Mouse (Mus musculus): ENCODE measurements around the gene Srgap2. TPM values are rescaled to one million over a fixed set of nuclear protein-coding genes. Genes with fewer than 3 reads are reported as not detected.
A peak's percentile ranks its signal among the peaks of the same experiment; 100 is the strongest.

The Srgap2 gene
- polyA plus RNA-seq, 1 experiment = 83.8 TPM

- no peaks in the 10 kb centered on the region for H3K27me3 ChIP-seq (ENCODE audit: control insufficient read depth, insufficient read depth, low read length, poor library complexity, severe bottlenecking)
- no peaks in the 10 kb centered on the region for H3K36me3 ChIP-seq (ENCODE audit: control insufficient read depth, insufficient read depth, low read length, poor library complexity, severe bottlenecking)
- H3K27ac ChIP-seq (ENCODE audit: insufficient read depth, low read length) = no peak overlapping the region
- peaks cover 2% of the 10 kb centered on the region for H3K4me1 ChIP-seq (ENCODE audit: control insufficient read depth, insufficient read depth, low read length)
- TF ChIP-seq EP300 (IDR thresholded peaks at IDR 0.05; ENCODE audit: insufficient read depth, low read depth, low read length) (no peak), POLR2A (IDR thresholded peaks at IDR 0.05; ENCODE audit: insufficient read depth, low read length) (no peak), CTCF (IDR thresholded peaks at IDR 0.05; ENCODE audit: low read depth, low read length) (no peak)
- no peak overlapping the region for H3K4me3 ChIP-seq (ENCODE audit: low read depth, low read length)
- H3K9me3 ChIP-seq (replicated peaks; ENCODE audit: control insufficient read depth, insufficient read depth, low read length, poor library complexity, severe bottlenecking) = no peaks in the 10 kb centered on the region
- no peak overlapping the region for H3K9ac ChIP-seq (ENCODE audit: low read depth, poor library complexity, severe bottlenecking)
These were observed 250.3 kb downstream of the Srgap2 start for GRCm38 (mm10) chr1:131276831-131277230.

- H3K9me3 ChIP-seq (replicated peaks; ENCODE audit: control insufficient read depth, insufficient read depth, low read length, poor library complexity, severe bottlenecking) = no peaks in the 10 kb centered on the region
- H3K36me3 ChIP-seq (ENCODE audit: control insufficient read depth, insufficient read depth, low read length, poor library complexity, severe bottlenecking) = no peaks in the 10 kb centered on the region
- no peaks in the 10 kb centered on the region for H3K27me3 ChIP-seq (ENCODE audit: control insufficient read depth, insufficient read depth, low read length, poor library complexity, severe bottlenecking)
- H3K4me1 ChIP-seq (ENCODE audit: control insufficient read depth, insufficient read depth, low read length) = peaks cover 2% of the 10 kb centered on the region
- no peak overlapping the region for H3K9ac ChIP-seq (ENCODE audit: low read depth, poor library complexity, severe bottlenecking)
- H3K4me3 ChIP-seq (ENCODE audit: low read depth, low read length) = no peak overlapping the region
- no peak for TF ChIP-seq CTCF (IDR thresholded peaks at IDR 0.05; ENCODE audit: low read depth, low read length)
- no peak for TF ChIP-seq EP300 (IDR thresholded peaks at IDR 0.05; ENCODE audit: insufficient read depth, low read depth, low read length)
- no peak for TF ChIP-seq POLR2A (IDR thresholded peaks at IDR 0.05; ENCODE audit: insufficient read depth, low read length)
- H3K27ac ChIP-seq (ENCODE audit: insufficient read depth, low read length) = no peak overlapping the region
These were observed 251.6 kb downstream of the Srgap2 start for GRCm38 (mm10) chr1:131275577-131275976.

GRCm38 (mm10) chr1:131274725-131275539 lies 252.2 kb downstream of the Srgap2 start:
- no peaks in the 10 kb centered on the region for H3K27me3 ChIP-seq (ENCODE audit: control insufficient read depth, insufficient read depth, low read length, poor library complexity, severe bottlenecking)
- H3K4me3 ChIP-seq (ENCODE audit: low read depth, low read length) = no peak overlapping the region
- no peak overlapping the region for H3K9ac ChIP-seq (ENCODE audit: low read depth, poor library complexity, severe bottlenecking)
- no peak for TF ChIP-seq POLR2A (IDR thresholded peaks at IDR 0.05; ENCODE audit: insufficient read depth, low read length)
- no peak for TF ChIP-seq EP300 (IDR thresholded peaks at IDR 0.05; ENCODE audit: insufficient read depth, low read depth, low read length)
- TF ChIP-seq CTCF (IDR thresholded peaks at IDR 0.05; ENCODE audit: low read depth, low read length) = peak; percentile 39
- no peaks in the 10 kb centered on the region for H3K9me3 ChIP-seq (replicated peaks; ENCODE audit: control insufficient read depth, insufficient read depth, low read length, poor library complexity, severe bottlenecking)
- peaks cover 2% of the 10 kb centered on the region for H3K4me1 ChIP-seq (ENCODE audit: control insufficient read depth, insufficient read depth, low read length)
- no peaks in the 10 kb centered on the region for H3K36me3 ChIP-seq (ENCODE audit: control insufficient read depth, insufficient read depth, low read length, poor library complexity, severe bottlenecking)
- H3K27ac ChIP-seq (ENCODE audit: insufficient read depth, low read length) = no peak overlapping the region

DNA sequence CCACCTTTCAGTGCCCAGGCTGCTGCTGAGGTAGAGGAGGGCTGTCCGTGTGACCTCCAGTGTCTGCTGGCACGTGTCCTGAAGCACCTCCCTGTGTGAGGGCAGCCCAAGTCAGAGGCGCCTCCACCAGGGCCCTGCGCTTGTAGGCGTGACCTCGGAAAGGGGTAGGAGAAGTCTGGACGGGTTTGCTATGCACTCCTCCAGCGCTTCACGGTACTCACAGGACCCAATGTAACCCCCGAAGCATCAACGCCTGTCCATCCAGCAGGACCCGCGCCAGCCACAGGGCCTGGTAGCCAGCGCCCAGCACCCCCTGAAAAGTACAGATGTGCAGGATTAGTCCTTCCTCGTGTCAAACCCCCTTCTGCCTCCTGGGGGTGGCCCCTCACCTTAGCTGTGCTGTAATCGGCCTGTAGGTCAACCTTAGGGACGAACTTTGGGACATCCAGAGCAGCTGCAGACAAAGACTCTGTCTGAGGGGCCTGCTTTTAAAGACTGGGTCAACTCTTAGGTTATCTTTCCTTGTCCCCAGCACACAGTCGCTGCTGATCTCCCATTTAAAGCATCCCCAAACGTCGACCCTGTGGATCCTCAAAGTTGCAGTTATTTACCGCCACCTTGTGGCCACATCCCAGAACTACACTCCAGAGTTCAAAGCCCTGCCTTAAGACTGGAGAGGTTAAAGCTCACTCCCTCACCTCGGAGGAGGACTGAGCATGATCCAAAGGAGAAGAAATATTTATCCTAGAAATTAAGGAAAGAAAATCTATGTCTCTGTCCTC lies 257.2 kb downstream of the Srgap2 start:
- no peak overlapping the region for H3K27ac ChIP-seq (ENCODE audit: insufficient read depth, low read length)
- TF ChIP-seq POLR2A (IDR thresholded peaks at IDR 0.05; ENCODE audit: insufficient read depth, low read length) = no peak
- peak; percentile 69 for TF ChIP-seq CTCF (IDR thresholded peaks at IDR 0.05; ENCODE audit: low read depth, low read length)
- H3K9me3 ChIP-seq (replicated peaks; ENCODE audit: control insufficient read depth, insufficient read depth, low read length, poor library complexity, severe bottlenecking) = no peaks in the 10 kb centered on the region
- H3K4me1 ChIP-seq (ENCODE audit: control insufficient read depth, insufficient read depth, low read length) = peaks cover 1% of the 10 kb centered on the region
- no peak overlapping the region for H3K9ac ChIP-seq (ENCODE audit: low read depth, poor library complexity, severe bottlenecking)
- H3K4me3 ChIP-seq (ENCODE audit: low read depth, low read length) = peak overlapping the region; percentile 4; the same call in 1 of the 2 replicates
- H3K27me3 ChIP-seq (ENCODE audit: control insufficient read depth, insufficient read depth, low read length, poor library complexity, severe bottlenecking) = no peaks in the 10 kb centered on the region
- H3K36me3 ChIP-seq (ENCODE audit: control insufficient read depth, insufficient read depth, low read length, poor library complexity, severe bottlenecking) = no peaks in the 10 kb centered on the region

- H3K27ac ChIP-seq (ENCODE audit: insufficient read depth, low read length) = no peak overlapping the region
- H3K9ac ChIP-seq (ENCODE audit: low read depth, poor library complexity, severe bottlenecking) = no peak overlapping the region
- H3K4me3 ChIP-seq (ENCODE audit: low read depth, low read length) = no peak overlapping the region
- no peaks in the 10 kb centered on the region for H3K36me3 ChIP-seq (ENCODE audit: control insufficient read depth, insufficient read depth, low read length, poor library complexity, severe bottlenecking)
- H3K4me1 ChIP-seq (ENCODE audit: control insufficient read depth, insufficient read depth, low read length) = no peaks in the 10 kb centered on the region
- no peak for TF ChIP-seq EP300 (IDR thresholded peaks at IDR 0.05; ENCODE audit: insufficient read depth, low read depth, low read length)
- no peak for TF ChIP-seq CTCF (IDR thresholded peaks at IDR 0.05; ENCODE audit: low read depth, low read length)
- TF ChIP-seq POLR2A (IDR thresholded peaks at IDR 0.05; ENCODE audit: insufficient read depth, low read length) = no peak
- no peaks in the 10 kb centered on the region for H3K27me3 ChIP-seq (ENCODE audit: control insufficient read depth, insufficient read depth, low read length, poor library complexity, severe bottlenecking)
- H3K9me3 ChIP-seq (replicated peaks; ENCODE audit: control insufficient read depth, insufficient read depth, low read length, poor library complexity, severe bottlenecking) = no peaks in the 10 kb centered on the region
These were observed 258.4 kb downstream of the Srgap2 start for GRCm38 (mm10) chr1:131268776-131269175.

DNA sequence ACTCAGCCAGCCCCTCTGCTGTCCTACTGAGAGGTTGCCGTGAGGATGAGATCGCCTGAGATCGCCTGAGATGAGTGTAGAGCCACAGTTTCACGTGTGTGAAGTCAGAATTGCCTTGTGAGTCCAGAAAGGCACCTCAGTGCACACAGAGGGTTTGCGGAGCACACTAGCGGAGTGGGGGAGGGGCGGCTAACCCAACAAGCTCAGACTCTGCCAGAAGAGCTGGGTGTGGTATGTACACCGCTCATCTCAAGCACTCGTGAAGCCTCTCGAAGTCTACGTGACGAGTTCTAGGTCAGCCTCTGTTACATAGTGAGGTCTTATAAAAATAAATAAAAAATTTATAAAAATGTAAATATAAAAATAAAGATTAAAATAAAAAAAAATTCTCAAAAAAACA lies 263.2 kb downstream of the Srgap2 start:
- Histone ChIP-seq H3K4me1 (ENCODE audit: control insufficient read depth, insufficient read depth, low read length) (no peaks in the 10 kb centered on the region), H3K36me3 (ENCODE audit: control insufficient read depth, insufficient read depth, low read length, poor library complexity, severe bottlenecking) (no peaks in the 10 kb centered on the region), H3K27ac (ENCODE audit: insufficient read depth, low read length) (no peak overlapping the region), H3K9me3 (replicated peaks; ENCODE audit: control insufficient read depth, insufficient read depth, low read length, poor library complexity, severe bottlenecking) (no peaks in the 10 kb centered on the region), H3K9ac (ENCODE audit: low read depth, poor library complexity, severe bottlenecking) (no peak overlapping the region), H3K27me3 (ENCODE audit: control insufficient read depth, insufficient read depth, low read length, poor library complexity, severe bottlenecking) (no peaks in the 10 kb centered on the region), H3K4me3 (ENCODE audit: low read depth, low read length) (no peak overlapping the region)
- TF ChIP-seq CTCF (IDR thresholded peaks at IDR 0.05; ENCODE audit: low read depth, low read length) (no peak), EP300 (IDR thresholded peaks at IDR 0.05; ENCODE audit: insufficient read depth, low read depth, low read length) (no peak), POLR2A (IDR thresholded peaks at IDR 0.05; ENCODE audit: insufficient read depth, low read length) (no peak)

Measured in ES-Bruce4 (cell line).